Mouse (Mus musculus) CH12F3 (cell line): Measurements from ENCODE around the gene Setd2.

Source experiments
- in situ Hi-C: fragments of 300-500 bp; cut with MboI; formaldehyde crosslinking; loops from 2 replicates; pipeline ENCODE4 v1.14.3; 2020; ENCODE audit warnings: low sequenced_read_pairs

The Setd2 gene

GRCm38 (mm10) chr9:110653655-110654461, 121.5 kb downstream of the Setd2 start, which contains the start of gene Nbeal2:
Nbeal2 (minus strand) TSS chr9:110654161.
- in situ Hi-C loops, result no loop called here

- in situ Hi-C loops, result no loop called here
These were observed 122.6 kb downstream of the Setd2 start for GRCm38 (mm10) chr9:110654726-110655650.

GRCm38 (mm10) chr9:110655651-110656007, 123.2 kb downstream of the Setd2 start:
- in situ Hi-C loops, result no loop called here

GRCm38 (mm10) chr9:110656249-110657221, 124.1 kb downstream of the Setd2 start, which contains the start of gene Ccdc12:
Ccdc12 (plus strand) TSS chr9:110656503.
- in situ Hi-C loops, result no loop called here

- in situ Hi-C loops, result no loop called here
These were observed 125.2 kb downstream of the Setd2 start for GRCm38 (mm10) chr9:110657474-110658078.

- in situ Hi-C loops, result no loop called here
These were observed 127.1 kb downstream of the Setd2 start for GRCm38 (mm10) chr9:110659521-110659920.

GRCm38 (mm10) chr9:110660208-110660607, 127.8 kb downstream of the Setd2 start:
- in situ Hi-C loops, result no loop called here

- in situ Hi-C loops, result no loop called here
These were observed 128.6 kb downstream of the Setd2 start for GRCm38 (mm10) chr9:110660856-110661612.

GRCm38 (mm10) chr9:110662844-110663243, 130.4 kb downstream of the Setd2 start:
- in situ Hi-C loops, result no loop called here

- in situ Hi-C loops, result no loop called here
These were observed 133.5 kb downstream of the Setd2 start for GRCm38 (mm10) chr9:110665912-110666311.

- in situ Hi-C loops, result no loop called here
These were observed 134.0 kb downstream of the Setd2 start for GRCm38 (mm10) chr9:110666374-110666773.

- in situ Hi-C loops, result no loop called here
These were observed 134.9 kb downstream of the Setd2 start for GRCm38 (mm10) chr9:110667219-110667836.
